Mouse (Mus musculus) neural tube, embryonic 12.5 days (tissue): ENCODE measurements around the gene Ddr2. TPM values are rescaled to one million over a fixed set of nuclear protein-coding genes. Genes with fewer than 3 reads are reported as not detected.

Experiments used
- ATAC-seq: fragments of 200-750 bp; cut with Nextera tagmentation; 2 replicates; pipeline ENCODE4 v1.8.0; 2017; ENCODE audit warnings: low read depth, mild to moderate bottlenecking, moderate TSS enrichment, moderate library complexity; ENCODE audit not compliant: low FRiP score
- H3K27ac ChIP-seq: fragments of 300-500 bp; sonication (generic); 2 replicates; pipeline ENCODE4 v1.5.1; 2016
- H3K27me3 ChIP-seq: fragments of 300-500 bp; sonication (generic); replicated peaks from 2 replicates; pipeline ENCODE4 v1.6.1; 2016; ENCODE audit warnings: mild to moderate bottlenecking
- H3K36me3 ChIP-seq: fragments of 300-500 bp; sonication (generic); 2 replicates; pipeline ENCODE4 v1.6.1; 2016; ENCODE audit warnings: mild to moderate bottlenecking
- H3K4me1 ChIP-seq: fragments of 300-500 bp; sonication (generic); 2 replicates; pipeline ENCODE4 v1.6.1; 2016
- H3K4me2 ChIP-seq: fragments of 300-500 bp; sonication (generic); replicated peaks from 2 replicates; pipeline ENCODE4 v1.6.1; 2016; ENCODE audit warnings: mild to moderate bottlenecking
- H3K4me3 ChIP-seq: fragments of 300-500 bp; sonication (generic); 2 replicates; pipeline ENCODE4 v1.5.1; 2016
- H3K9ac ChIP-seq: fragments of 300-500 bp; sonication (generic); 2 replicates; pipeline ENCODE4 v1.6.1; 2016; ENCODE audit warnings: mild to moderate bottlenecking
- H3K9me3 ChIP-seq: fragments of 300-500 bp; sonication (generic); 2 replicates; pipeline ENCODE4 v1.6.1; 2016; ENCODE audit warnings: mild to moderate bottlenecking
- WGBS: fragments of 180-500 bp; shearing (Covaris S2); methylation state at CpG from one replicate; pipeline ENCODE4 v1.1.7; 2016; 5-methylcytosine and 5-hydroxymethylcytosine counted together
- polyA plus RNA-seq: library from polyadenylated mRNA; unstranded; fragments of >200 nt; fragmentation: Nextera tagmentation; extraction: Ambion mirVana; gene quantifications from 2 replicates; pipeline ENCODE4 v1.2.1, GENCODE M21; 2016

Gene Ddr2
- polyA plus RNA-seq, 1 experiment from 2014 or later = 25.8 TPM

GRCm38 (mm10) chr1:169953106-169953505, 157.5 kb downstream of the Ddr2 start:
- Histone ChIP-seq H3K9me3 (no peaks in the 10 kb centered on the region), H3K4me2 (no peak overlapping the region), H3K4me3 (no peak overlapping the region), H3K4me1 (no peaks in the 10 kb centered on the region), H3K27ac (no peak overlapping the region), H3K9ac (no peak overlapping the region), H3K27me3 (no peaks in the 10 kb centered on the region), H3K36me3 (peaks cover 64% of the 10 kb centered on the region)
- whole genome bisulfite sequencing = 97% methylated on average over 10 of the region's 10 CpGs
- no peak for ATAC-seq

GRCm38 (mm10) chr1:169952636-169953035, 157.9 kb downstream of the Ddr2 start:
- H3K9me3 ChIP-seq = no peaks in the 10 kb centered on the region
- WGBS = 97% methylated on average over 10 of the region's 10 CpGs
- H3K36me3 ChIP-seq = peaks cover 60% of the 10 kb centered on the region

GRCm38 (mm10) chr1:169951561-169951960, 159.0 kb downstream of the Ddr2 start:
- Histone ChIP-seq H3K9ac (no peak overlapping the region), H3K4me3 (no peak overlapping the region), H3K27me3 (no peaks in the 10 kb centered on the region), H3K4me1 (no peaks in the 10 kb centered on the region), H3K36me3 (peaks cover 55% of the 10 kb centered on the region), H3K9me3 (no peaks in the 10 kb centered on the region), H3K4me2 (no peak overlapping the region), H3K27ac (no peak overlapping the region)
- 91% methylated on average over 6 of the region's 6 CpGs for WGBS
- ATAC-seq = no peak

More at GRCm38 (mm10) chr1:169952636-169953035, 157.9 kb downstream of the Ddr2 start:
- H3K4me3 ChIP-seq = no peak overlapping the region
- no peak overlapping the region for H3K9ac ChIP-seq
- no peaks in the 10 kb centered on the region for H3K4me1 ChIP-seq
- H3K27me3 ChIP-seq = no peaks in the 10 kb centered on the region
- no peak overlapping the region for H3K4me2 ChIP-seq
- ATAC-seq = no peak
- no peak overlapping the region for H3K27ac ChIP-seq

GRCm38 (mm10) chr1:169950651-169951050, 159.9 kb downstream of the Ddr2 start:
- no peak for ATAC-seq
- H3K27me3 ChIP-seq = no peaks in the 10 kb centered on the region
- H3K36me3 ChIP-seq = peaks cover 46% of the 10 kb centered on the region
- 93% methylated on average over 4 of the region's 4 CpGs for WGBS
- no peak overlapping the region for H3K4me2 ChIP-seq
- no peak overlapping the region for H3K27ac ChIP-seq
- H3K4me1 ChIP-seq = no peaks in the 10 kb centered on the region
- no peak overlapping the region for H3K9ac ChIP-seq
- H3K9me3 ChIP-seq = no peaks in the 10 kb centered on the region
- no peak overlapping the region for H3K4me3 ChIP-seq

GRCm38 (mm10) chr1:169949981-169950380, 160.6 kb downstream of the Ddr2 start:
- Histone ChIP-seq H3K9ac (no peak overlapping the region), H3K36me3 (peaks cover 39% of the 10 kb centered on the region), H3K27me3 (no peaks in the 10 kb centered on the region), H3K27ac (no peak overlapping the region), H3K4me3 (no peak overlapping the region), H3K4me1 (no peaks in the 10 kb centered on the region), H3K9me3 (no peaks in the 10 kb centered on the region), H3K4me2 (no peak overlapping the region)
- WGBS = 82% methylated on average over 7 of the region's 7 CpGs
- ATAC-seq = no peak

- H3K4me3 ChIP-seq = no peak overlapping the region
- no peaks in the 10 kb centered on the region for H3K27me3 ChIP-seq
- no peak overlapping the region for H3K9ac ChIP-seq
- WGBS = 84% methylated on average over 7 of the region's 7 CpGs
- H3K27ac ChIP-seq = no peak overlapping the region
- no peaks in the 10 kb centered on the region for H3K9me3 ChIP-seq
- H3K4me1 ChIP-seq = no peaks in the 10 kb centered on the region
- H3K4me2 ChIP-seq = no peak overlapping the region
- peaks cover 31% of the 10 kb centered on the region for H3K36me3 ChIP-seq
- ATAC-seq = no peak
These were observed 161.7 kb downstream of the Ddr2 start for GRCm38 (mm10) chr1:169948866-169949265.

- H3K9ac ChIP-seq = no peak overlapping the region
- WGBS = 81% methylated on average over 7 of the region's 7 CpGs
- H3K9me3 ChIP-seq = no peaks in the 10 kb centered on the region
- no peak for ATAC-seq
- no peaks in the 10 kb centered on the region for H3K27me3 ChIP-seq
- H3K36me3 ChIP-seq = peaks cover 25% of the 10 kb centered on the region
- H3K27ac ChIP-seq = no peak overlapping the region
- H3K4me1 ChIP-seq = no peaks in the 10 kb centered on the region
- no peak overlapping the region for H3K4me3 ChIP-seq
- no peak overlapping the region for H3K4me2 ChIP-seq
These were observed 162.3 kb downstream of the Ddr2 start for GRCm38 (mm10) chr1:169948280-169948679.

GRCm38 (mm10) chr1:169947654-169948053, 162.9 kb downstream of the Ddr2 start:
- ATAC-seq = no peak
- 83% methylated on average over 6 of the region's 6 CpGs for whole genome bisulfite sequencing
- Histone ChIP-seq H3K27ac (no peak overlapping the region), H3K36me3 (peaks cover 19% of the 10 kb centered on the region), H3K4me2 (no peak overlapping the region), H3K9ac (no peak overlapping the region), H3K27me3 (no peaks in the 10 kb centered on the region), H3K4me3 (no peak overlapping the region), H3K4me1 (no peaks in the 10 kb centered on the region), H3K9me3 (no peaks in the 10 kb centered on the region)

GRCm38 (mm10) chr1:169946004-169946403, 164.6 kb downstream of the Ddr2 start:
- no peak overlapping the region for H3K4me2 ChIP-seq
- WGBS = 85% methylated on average over 3 of the region's 3 CpGs
- no peaks in the 10 kb centered on the region for H3K9me3 ChIP-seq
- no peak for ATAC-seq
- peaks cover 8% of the 10 kb centered on the region for H3K36me3 ChIP-seq
- H3K27me3 ChIP-seq = no peaks in the 10 kb centered on the region
- H3K27ac ChIP-seq = no peak overlapping the region
- H3K4me3 ChIP-seq = no peak overlapping the region
- H3K4me1 ChIP-seq = no peaks in the 10 kb centered on the region
- no peak overlapping the region for H3K9ac ChIP-seq

GRCm38 (mm10) chr1:169939345-169939744, 171.2 kb downstream of the Ddr2 start:
- ATAC-seq = no peak
- no peaks in the 10 kb centered on the region for H3K9me3 ChIP-seq
- no peaks in the 10 kb centered on the region for H3K36me3 ChIP-seq
- no peak overlapping the region for H3K27ac ChIP-seq
- no peaks in the 10 kb centered on the region for H3K4me1 ChIP-seq
- no peaks in the 10 kb centered on the region for H3K27me3 ChIP-seq
- 9% methylated on average over 2 of the region's 2 CpGs for WGBS
- H3K4me3 ChIP-seq = no peak overlapping the region
- H3K9ac ChIP-seq = no peak overlapping the region
- no peak overlapping the region for H3K4me2 ChIP-seq

GRCm38 (mm10) chr1:169934005-169934725, 176.4 kb downstream of the Ddr2 start:
- no peaks in the 10 kb centered on the region for H3K9me3 ChIP-seq
- WGBS = 43% methylated on average over 16 of the region's 16 CpGs
- H3K4me3 ChIP-seq = no peak overlapping the region
- no peak overlapping the region for H3K9ac ChIP-seq
- no peaks in the 10 kb centered on the region for H3K36me3 ChIP-seq
- H3K27me3 ChIP-seq = no peaks in the 10 kb centered on the region
- peak overlapping the region; percentile 46 for H3K4me2 ChIP-seq
- no peak overlapping the region for H3K27ac ChIP-seq
- peaks cover 6% of the 10 kb centered on the region for H3K4me1 ChIP-seq
- ATAC-seq = peak; percentile 66

- H3K4me1 ChIP-seq = peaks cover 6% of the 10 kb centered on the region
- no peaks in the 10 kb centered on the region for H3K27me3 ChIP-seq
- H3K4me2 ChIP-seq = no peak overlapping the region
- H3K36me3 ChIP-seq = no peaks in the 10 kb centered on the region
- 74% methylated on average over 7 of the region's 7 CpGs for WGBS
- no peaks in the 10 kb centered on the region for H3K9me3 ChIP-seq
- H3K27ac ChIP-seq = no peak overlapping the region
- H3K9ac ChIP-seq = no peak overlapping the region
- ATAC-seq = no peak
- no peak overlapping the region for H3K4me3 ChIP-seq
These were observed 178.3 kb downstream of the Ddr2 start for GRCm38 (mm10) chr1:169932122-169932746.

GRCm38 (mm10) chr1:169931698-169932097, 178.9 kb downstream of the Ddr2 start:
- Histone ChIP-seq H3K36me3 (no peaks in the 10 kb centered on the region), H3K27ac (no peak overlapping the region), H3K9ac (no peak overlapping the region), H3K4me2 (no peak overlapping the region), H3K4me3 (no peak overlapping the region), H3K27me3 (no peaks in the 10 kb centered on the region), H3K9me3 (no peaks in the 10 kb centered on the region), H3K4me1 (peaks cover 6% of the 10 kb centered on the region)
- no peak for ATAC-seq
- 81% methylated on average over 7 of the region's 7 CpGs for WGBS
